Mouse (Mus musculus) adrenal gland, postnatal 4 days (tissue): ENCODE results near the gene Olfr288. TPM values are rescaled to one million over a fixed set of nuclear protein-coding genes. Genes with fewer than 3 reads are reported as not detected.

Experiments used
- DNase-seq, 2 experiments: peaks; one replicate each; pipeline ENCODE4 v3.0.0; 2021 to 2022; ENCODE audit warnings: low spot score in 2 of 2, mixed read lengths in 2 of 2
- total RNA-seq, 2 experiments: library from RNA; stranded (reverse); gene quantifications; 2 replicates each; pipeline ENCODE4 v1.2.3; 2021

The Olfr288 gene
- total RNA-seq, 2 experiments from 2014 or later = not detected

GRCm38 (mm10) chr15:98166963-98167644, 28.2 kb downstream of the Olfr288 start, which contains the start of gene Ccdc184:
TSS of gene Ccdc184 (plus strand) at chr15:98167158.
- DNase-seq = no peak

DNA sequence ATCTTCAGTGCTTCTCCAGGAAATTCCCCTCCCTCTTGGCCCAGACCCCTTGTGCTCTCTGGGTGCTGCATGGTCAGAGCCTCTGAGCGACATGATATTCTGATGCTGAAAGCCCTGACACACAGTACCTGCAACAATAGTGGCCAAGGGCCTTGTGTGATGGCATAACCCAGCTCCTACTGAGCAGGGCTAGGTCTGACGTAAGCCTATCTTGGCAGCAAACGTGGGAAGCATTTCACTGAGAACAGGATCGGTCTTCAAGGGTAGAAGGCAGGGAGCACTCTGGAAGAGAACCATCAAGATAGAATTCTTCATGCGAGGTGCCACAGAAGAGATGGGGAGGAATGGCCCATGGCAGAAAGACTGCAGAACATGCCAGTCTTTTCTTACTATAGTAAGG, 29.8 kb downstream of the Olfr288 start, which contains the start of gene Asb8:
Asb8 (minus strand) TSS at position 101 of the 400 bp plus-strand sequence.
- no peak for DNase-seq

DNA sequence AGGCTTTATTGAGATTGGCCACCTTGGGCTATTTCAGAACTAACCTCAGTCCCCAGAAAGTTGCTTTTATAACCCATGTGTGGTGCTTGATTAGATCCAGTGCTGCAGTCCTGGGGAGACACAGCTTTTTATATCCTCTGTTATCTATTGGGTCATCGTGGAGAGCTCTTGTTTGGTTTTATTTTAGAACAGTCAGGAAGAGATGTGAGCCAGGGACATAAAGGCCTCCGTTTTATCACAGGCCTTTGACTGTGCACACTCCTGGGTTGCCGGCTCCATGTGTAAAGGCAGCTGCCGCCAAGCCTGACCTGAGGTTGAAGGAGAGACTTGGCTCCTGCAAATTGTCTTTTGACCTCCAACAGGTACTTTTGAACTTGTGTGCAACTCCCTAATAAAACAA, 32.8 kb downstream of the Olfr288 start:
- no peak for DNase-seq

GRCm38 (mm10) chr15:98161026-98161805, 34.1 kb downstream of the Olfr288 start:
- no peak for DNase-seq

DNA sequence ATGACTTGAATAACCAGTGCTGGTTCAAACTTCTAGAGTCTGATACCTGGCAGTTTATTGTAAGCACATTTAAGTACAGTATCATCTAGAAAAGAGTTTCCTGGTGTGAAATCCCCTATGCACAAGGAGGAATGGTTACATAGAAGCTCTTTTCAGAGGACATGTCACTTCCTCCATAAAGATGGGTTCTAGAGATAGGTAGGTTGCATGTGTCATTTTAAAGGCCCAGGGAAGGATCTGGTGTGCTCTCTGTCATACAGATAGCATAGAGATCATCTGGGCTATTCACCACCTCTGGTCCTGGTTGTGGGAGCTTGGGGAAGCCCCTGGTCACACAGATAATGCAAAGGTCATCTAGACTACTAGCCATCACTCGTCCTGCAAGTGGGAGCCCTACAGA, 38.1 kb downstream of the Olfr288 start:
- no peak for DNase-seq

- DNase-seq = no peak
Observed at GRCm38 (mm10) chr15:98155944-98156343, 39.4 kb downstream of the Olfr288 start.

DNA sequence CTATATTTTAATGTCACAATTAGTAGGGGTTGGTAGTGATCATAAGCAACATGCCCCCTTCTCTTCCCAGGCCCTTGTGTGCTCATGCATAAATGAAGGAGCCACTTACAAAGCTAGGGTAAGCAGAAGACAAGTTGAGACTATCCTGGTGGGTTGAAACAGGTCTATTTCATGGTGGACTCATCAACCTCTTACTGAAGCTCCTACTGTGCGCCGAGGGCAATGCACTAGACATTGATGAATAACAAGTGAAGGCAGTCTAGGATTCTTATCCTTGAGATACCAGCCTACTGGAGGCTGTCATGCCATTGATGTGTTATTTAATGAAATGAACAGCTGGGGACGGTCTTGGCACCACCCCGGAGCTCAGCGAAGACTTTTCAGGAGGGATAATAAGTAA, 40.1 kb downstream of the Olfr288 start:
- no peak for DNase-seq

- DNase-seq = no peak
Observed at GRCm38 (mm10) chr15:98154631-98155030, 40.7 kb downstream of the Olfr288 start.

DNA sequence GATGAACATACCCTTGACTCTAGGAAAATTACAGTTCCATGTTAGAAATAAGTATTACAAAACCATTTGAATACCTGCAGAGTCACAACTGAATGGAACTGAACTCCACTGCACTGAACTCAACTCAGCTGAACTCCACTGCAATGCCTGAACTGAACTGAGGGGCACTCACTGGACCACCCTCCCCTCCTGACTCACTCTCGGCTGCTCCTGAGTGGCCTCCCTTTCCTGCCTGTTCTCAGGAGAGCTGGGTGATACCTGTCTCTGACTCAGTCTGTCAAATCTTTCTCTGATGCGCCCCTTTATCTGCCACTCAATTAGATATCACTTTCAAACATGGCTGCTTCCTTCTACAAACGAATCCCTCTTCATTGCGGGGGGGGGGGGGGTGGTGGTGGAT, 41.2 kb downstream of the Olfr288 start:
- DNase-seq = no peak

GRCm38 (mm10) chr15:98153625-98154024, 41.7 kb downstream of the Olfr288 start:
- DNase-seq = no peak

DNA sequence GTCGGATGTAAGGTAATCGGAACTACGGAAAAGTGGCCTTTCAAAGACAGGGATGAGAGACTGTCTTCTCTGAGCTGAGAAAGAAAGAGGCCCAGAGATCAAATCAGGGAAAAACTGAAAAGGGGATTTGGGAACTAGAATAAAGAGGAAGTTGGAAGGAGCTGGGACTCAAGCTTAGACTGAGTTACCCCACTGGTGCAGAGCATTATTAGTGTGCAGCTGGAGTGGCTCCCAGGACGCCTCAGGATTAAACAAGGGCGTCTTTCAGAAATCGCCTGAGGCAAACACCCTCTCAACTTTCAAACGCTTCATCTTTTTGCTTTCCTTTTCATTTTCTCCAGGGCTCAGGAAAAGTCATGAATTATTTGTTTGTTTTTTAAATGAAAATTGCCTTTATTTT, 42.4 kb downstream of the Olfr288 start:
- DNase-seq = no peak

DNA sequence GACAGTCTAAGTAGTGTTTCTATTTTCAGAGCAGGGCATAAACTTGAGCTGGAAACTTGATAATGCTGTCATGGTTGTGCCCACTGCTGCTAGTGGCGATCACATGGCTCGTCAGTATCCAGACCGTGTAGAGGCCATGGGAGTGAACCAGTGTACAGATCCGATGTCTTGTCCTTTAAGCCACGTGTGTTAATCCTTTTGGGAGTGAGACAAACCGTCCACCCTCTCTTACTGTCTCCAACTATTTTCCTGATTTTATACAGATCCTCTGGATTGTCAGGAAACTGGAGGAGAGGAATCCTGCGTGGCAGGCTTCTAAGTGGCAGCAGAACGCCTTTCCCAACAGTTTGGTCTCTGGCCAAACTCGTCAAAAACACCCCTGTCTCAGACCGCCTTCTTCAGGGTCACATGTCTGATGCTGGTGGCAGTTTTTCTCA, 46.2 kb downstream of the Olfr288 start:
- no peak for DNase-seq

GRCm38 (mm10) chr15:98148356-98148755, 47.0 kb downstream of the Olfr288 start:
- no peak for DNase-seq

- peak; percentile 90 to 91 for DNase-seq
Observed at GRCm38 (mm10) chr15:98145559-98146181, 49.7 kb downstream of the Olfr288 start.

GRCm38 (mm10) chr15:98144861-98145507, 50.4 kb downstream of the Olfr288 start:
- DNase-seq = no peak

- no peak for DNase-seq
Observed at GRCm38 (mm10) chr15:98142515-98142914, 52.8 kb downstream of the Olfr288 start.

DNA sequence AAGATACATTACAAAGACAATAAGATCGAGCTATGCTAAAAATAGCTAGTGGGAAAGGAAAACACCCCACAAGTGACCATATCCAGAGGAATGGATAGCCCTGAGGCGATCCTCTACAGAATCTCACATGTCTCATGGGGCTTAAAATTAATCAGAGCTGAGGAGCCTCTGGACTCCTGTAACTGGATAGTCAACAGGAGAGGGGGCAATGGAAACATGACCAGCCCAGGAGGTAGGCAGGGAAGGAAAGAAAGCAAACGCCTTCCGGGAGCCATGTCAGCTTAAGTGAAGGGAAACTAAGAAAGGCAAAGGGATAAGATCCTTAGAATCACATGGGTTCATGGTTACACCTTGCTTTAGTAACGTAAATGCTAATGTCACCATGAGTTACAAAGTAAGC, 54.5 kb downstream of the Olfr288 start:
- DNase-seq = no peak

GRCm38 (mm10) chr15:98139763-98140162, 55.6 kb downstream of the Olfr288 start:
- no peak for DNase-seq

GRCm38 (mm10) chr15:98136871-98137270, 58.5 kb downstream of the Olfr288 start:
- DNase-seq = no peak
